Mouse (Mus musculus) thymus, postnatal 25 days (tissue): Measurements from ENCODE around the gene Gprin3.
A peak's percentile ranks its signal among the peaks of the same experiment; 100 is the strongest.
"Not testable (repeated sequence)": the region's sequence is repeated elsewhere in the genome, so short reads cannot be mapped to it uniquely, and the experiment has no call there.

Experiments used
- DNase-seq: peaks from one replicate; pipeline ENCODE4 v3.0.0; 2022

Gene Gprin3

GRCm38 (mm10) chr6:59341146-59341545 is 84.9 kb downstream of the Gprin3 start:
- DNase-seq, result no peak

- DNase-seq, result no peak
These were observed 97.8 kb downstream of the Gprin3 start for GRCm38 (mm10) chr6:59328297-59328696.

GRCm38 (mm10) chr6:59315868-59316267 is 110.2 kb downstream of the Gprin3 start:
- no peak for DNase-seq

- no peak for DNase-seq
These were observed 111.0 kb downstream of the Gprin3 start for GRCm38 (mm10) chr6:59315090-59315489.

- peak; percentile 26 for DNase-seq
These were observed 112.9 kb downstream of the Gprin3 start for GRCm38 (mm10) chr6:59313162-59313561.

GRCm38 (mm10) chr6:59311241-59311640 is 114.9 kb downstream of the Gprin3 start:
- no peak for DNase-seq

GRCm38 (mm10) chr6:59304235-59304942 is 121.7 kb downstream of the Gprin3 start:
- DNase-seq, result not testable (repeated sequence)

GRCm38 (mm10) chr6:59303031-59303430 is 123.1 kb downstream of the Gprin3 start:
- no peak for DNase-seq
